Mouse (Mus musculus) urinary bladder, postnatal 36 days (tissue): ENCODE results near the gene Cep170b.

Experiments used
- DNase-seq, 2 experiments: peaks; one replicate each; pipeline ENCODE4 v3.0.0; 2022; ENCODE audit warnings: low spot score in 2 of 2, mixed read lengths in 1 of 2

Cep170b gene

DNA sequence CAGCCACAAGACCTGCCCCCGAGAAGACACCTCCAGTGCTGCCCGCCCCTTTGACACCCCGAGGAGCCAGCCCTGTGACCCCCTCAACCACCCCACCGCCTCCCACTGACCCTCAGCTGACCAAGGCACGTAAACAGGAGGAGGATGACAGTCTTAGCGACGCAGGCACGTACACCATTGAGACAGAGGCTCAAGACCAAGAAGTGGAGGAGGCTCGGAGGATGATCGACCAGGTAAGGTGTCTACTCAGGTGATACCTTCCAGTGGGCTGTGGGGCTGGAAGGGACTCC is 16.3 kb downstream of the Cep170b start:
- no peak for DNase-seq

DNA sequence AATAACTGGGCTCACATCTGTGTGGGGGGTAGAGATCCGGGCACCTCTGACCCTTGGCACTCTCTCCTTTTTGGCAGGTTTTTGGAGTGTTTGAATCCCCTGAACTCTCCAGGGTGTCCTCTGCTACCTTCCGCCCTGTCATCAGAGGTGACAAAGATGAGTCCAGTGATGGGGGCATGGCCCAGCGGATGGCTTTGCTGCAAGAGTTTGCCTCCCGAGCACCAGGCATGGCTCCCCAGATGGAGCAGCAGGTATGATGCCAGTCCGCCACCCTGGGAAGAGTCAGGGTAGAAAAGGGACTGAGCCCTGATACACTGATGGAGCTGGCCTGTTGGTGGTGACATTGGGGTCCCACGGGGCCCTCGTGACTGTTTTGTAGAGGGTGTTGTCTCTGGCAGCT is 16.8 kb downstream of the Cep170b start:
- DNase-seq: no peak

DNA sequence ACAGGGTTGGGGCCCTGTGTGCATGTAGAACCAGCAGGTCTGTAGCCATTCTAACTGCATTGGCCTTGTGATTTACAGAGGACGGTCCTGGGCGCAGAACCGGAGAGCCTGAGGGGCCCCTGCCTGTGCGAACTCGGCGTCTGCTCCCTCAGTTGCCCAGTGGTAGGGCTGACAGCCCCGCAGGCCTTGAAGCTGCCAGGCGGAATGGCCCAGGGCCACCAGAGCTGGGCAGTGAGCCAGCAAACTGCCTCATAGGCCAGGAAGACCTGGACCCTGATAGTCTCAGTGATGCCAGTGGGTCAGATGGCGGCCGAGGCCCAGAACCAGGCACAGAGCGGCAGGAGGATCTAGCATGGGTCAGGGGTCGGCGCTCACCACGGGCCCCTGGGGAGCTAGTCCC is 17.5 kb downstream of the Cep170b start:
- DNase-seq: no peak

DNA sequence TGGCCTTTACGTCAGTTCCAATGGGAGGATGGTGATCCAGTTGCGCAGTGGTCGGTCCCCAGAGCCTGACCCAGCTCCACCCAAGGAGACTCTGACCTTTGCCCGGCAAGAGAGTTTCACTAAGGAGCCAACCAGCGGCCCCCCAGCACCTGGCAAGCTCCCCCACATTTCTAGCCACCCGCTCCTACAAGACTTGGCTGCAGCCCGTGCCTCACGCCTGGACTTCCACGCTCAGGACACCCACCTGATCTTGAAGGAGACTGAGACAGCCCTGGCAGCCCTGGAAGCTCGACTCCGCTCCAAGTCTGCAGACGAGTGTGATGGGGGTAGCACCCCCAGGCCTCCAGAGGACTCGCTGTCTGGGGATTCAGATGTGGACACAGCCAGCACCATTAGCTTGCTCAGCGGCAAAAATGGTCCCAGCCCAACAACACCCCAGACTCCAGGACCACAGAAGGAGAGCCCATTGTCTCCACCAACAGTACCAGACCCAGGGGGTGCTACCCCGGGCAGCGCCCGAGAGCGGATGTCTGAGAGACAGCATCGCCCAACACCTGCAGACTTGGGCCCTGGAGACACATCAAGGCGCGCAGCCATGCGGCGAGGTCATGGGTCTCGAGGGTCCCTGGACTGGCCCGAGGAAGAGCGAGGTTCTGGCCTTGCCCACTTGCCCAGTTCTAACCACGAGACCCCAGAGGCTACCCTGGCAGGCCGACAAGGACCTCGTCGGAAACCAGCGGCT is 18.2 kb downstream of the Cep170b start:
- DNase-seq: no peak

DNA sequence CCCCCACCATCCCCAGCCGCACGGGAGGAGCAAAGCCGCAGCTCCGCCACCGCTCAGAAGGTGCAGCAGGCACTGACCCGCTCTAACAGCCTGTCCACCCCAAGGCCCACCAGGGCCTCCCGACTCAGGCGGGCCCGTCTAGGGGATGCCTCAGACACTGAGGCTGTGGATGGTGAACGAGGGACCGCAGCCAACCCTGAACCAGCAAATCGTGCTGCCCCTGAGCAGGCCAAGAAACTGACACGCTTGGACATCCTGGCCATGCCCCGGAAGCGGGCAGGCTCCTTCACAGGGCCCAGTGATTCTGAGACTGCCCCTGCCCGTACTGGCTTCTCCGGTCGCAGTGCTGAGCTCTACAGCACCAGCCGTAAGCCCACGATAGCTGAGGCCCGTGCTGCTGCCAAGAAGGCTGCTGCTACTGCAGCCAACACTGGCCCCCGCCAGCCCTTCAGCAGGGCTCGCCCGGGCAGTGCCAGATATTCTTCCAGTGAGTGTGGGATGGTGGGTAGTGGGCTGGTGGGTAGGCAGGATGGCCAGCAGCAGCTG is 18.8 kb downstream of the Cep170b start:
- DNase-seq: no peak

DNA sequence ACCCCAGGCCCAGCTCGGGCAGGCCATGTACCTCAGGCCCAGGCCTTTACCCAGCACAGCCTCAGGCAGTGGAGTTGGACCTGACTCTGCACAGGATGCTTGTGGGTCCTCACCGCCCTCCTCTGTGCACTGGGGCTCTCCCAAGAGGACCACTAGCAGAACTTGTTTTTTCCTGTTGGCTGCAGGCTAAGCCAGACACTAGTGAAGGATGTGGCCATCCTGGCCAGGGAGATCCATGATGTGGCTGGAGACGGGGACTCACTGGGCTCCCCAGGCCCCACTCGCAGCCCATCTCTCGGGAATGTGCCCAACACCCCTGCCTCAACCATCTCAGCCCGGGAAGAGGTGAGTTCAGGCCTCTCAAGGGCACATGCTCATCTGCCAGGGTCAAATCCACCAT is 22.5 kb downstream of the Cep170b start:
- no peak for DNase-seq

GRCm38 (mm10) chr12:112743168-112743975 is 23.1 kb downstream of the Cep170b start:
- peak; percentile 73 to 84 for DNase-seq

DNA sequence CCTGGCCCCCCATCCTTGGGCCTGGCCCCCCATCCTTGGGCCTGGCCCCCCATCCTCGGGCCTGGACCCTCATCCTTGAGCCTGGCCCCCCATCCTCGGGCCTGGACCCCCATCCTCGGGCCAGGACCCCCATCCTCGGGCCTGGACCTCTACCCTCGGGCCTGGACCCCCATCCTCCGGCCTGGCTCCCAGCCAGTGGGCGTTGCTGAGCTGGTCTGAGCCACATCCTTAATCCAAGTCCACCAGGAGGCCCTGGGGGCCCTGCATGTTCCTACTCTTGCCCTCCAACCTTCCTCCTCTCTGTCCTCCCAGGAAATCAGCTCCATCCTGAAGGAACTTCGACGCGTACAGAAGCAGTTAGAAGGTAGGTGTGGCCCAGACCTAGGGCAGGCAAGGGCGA is 24.0 kb downstream of the Cep170b start:
- DNase-seq: no peak

DNA sequence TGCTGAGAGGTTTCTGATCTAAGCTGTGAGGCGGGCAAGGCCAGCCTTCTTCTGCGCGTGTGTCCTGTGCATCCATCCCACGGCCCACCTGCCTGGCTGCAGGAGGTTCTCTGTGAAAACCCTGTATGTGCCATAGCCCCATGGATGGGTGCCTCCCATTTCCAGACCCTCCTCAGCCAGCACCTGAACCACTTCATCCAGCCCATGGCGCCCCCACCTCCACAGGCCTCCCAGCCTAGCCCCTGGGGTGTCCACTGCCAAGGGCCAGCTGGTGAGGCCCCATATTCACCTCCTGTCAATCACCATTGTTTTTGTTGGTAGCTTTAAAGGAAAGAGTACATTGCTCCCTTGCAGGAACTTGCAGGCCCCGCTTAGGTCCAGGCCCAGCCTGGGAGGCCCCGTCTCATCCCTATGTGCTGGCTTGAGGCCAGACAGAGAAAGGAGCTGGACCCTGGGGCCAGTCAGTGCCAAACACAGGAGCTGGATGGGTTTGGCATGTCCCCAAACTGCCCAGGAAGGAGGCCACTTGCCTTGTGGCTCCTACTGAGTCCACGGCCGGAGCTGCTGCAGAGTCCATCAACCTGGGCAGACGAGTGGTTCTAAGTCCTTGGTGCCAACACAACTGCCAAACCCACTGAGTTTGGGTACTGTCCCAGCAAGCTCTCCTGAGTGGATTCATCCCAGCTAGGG is 24.8 kb downstream of the Cep170b start:
- no peak for DNase-seq

DNA sequence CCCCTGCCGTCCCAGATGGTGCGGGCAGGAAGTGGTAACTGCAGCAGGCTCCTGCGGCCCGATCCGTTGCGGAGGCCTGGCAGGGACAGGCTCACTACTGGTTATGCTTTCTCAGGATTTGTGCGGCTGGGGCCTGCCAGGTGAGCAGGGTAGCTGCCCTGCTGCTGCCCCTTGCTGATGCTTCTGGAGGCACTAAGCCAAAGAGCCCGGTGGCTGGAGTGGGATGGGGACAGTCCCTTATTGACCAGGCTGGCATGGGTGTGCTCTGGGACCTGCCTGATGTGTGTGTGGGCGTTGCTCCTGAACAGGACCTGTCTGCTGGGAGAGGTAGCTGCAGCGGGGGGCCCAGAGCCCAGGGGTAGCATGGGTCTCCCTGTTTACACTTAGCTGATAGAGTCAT is 25.5 kb downstream of the Cep170b start:
- no peak for DNase-seq

- DNase-seq: no peak
These were observed 26.2 kb downstream of the Cep170b start for GRCm38 (mm10) chr12:112746461-112746807.

DNA sequence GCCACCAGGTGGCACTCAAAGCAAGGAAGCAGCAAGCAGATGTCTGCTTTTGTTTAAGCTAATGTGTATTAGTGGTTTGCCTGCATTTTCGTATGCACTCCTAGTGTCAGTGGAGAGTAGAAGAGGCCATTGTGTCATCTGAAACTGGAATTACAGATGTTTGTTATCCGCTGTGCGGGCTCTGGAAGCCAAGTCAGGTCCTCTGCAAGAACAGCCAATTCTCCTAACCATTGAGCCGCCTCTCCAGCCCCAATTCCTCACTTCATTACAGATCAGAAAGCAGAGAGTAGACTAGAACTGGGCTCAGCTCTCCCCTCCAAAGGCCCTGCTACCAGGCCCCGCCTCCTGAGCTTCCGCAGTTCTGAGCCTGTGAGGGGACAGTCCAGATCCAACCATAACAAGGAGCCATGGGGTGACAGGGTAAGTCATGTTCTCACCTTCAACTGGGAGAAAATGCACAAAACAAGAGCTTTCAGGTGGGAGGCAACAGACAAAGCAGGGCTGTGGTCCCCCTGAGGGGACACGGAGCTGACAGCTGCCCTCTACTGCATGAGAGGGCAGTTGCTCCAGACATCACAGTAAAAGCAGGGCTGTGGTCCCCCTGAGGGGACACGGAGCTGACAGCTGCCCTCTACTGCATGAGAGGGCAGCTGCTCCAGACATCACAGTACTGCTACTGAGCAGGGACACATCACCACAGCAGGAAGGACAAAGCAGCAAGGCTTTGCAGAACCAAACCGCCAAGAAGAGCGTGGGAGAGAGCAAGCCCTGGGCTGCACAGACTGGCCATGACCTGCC is 26.8 kb downstream of the Cep170b start:
- peak in 1 of 2 experiments; percentile 33 for DNase-seq

DNA sequence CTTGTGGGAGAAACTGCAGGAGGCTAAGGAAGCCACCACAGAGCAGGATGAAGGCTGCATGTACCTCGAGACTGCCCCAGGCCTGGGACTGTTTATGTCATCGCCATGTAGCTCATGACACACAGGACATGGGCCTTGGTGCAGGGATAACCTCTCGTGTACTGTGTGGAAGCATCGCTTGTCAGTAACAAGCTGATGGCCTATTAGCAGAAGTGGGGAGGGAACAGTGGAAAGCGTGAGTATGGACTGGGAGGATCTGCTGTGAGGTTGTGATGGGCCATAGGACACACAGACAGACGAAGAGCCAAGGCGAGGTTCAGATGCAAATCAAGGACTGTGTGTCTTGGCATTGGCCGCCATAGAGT is 27.3 kb downstream of the Cep170b start:
- DNase-seq: no peak

GRCm38 (mm10) chr12:112750976-112751375 is 30.7 kb downstream of the Cep170b start:
- DNase-seq: no peak

- no peak for DNase-seq
These were observed 32.1 kb downstream of the Cep170b start for GRCm38 (mm10) chr12:112752399-112752798.

DNA sequence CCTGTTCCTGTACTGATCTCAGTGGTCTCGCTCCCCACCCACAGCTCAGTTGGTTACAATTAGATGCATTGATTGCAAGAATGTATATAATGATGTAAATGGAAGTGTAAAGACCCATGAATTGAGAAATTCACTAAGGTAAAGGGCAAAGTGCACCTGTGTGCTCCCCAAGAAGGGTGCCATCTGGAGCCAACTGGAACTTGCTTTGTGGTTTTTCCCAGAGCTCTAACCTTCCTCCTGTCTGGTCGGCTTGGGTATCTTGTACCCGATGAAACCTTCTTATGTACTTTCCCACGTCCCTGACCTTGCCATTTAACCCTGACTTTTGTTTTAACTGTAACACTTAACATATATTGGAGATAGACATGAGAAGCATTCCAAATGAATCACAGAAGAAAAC is 35.6 kb downstream of the Cep170b start:
- DNase-seq: no peak

DNA sequence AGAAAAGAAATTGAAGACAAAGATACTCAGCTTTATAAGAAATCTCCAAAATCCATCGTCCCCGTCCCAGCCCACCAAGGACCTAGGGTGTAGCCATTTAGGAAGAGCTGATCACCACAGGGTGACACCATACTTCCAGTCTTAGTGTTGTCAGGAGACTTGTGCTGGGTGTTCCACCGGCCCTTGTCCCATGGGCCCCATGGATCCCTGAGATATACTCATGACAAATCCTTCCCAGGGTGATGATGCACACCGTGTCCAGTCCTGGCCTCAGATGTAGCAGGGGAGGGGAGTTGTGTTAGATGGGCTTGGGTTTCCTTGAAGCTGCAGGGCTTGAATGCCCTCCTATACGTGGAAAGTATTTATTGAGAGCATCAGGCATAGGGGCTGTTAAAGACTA is 37.6 kb downstream of the Cep170b start:
- DNase-seq: no peak

DNA sequence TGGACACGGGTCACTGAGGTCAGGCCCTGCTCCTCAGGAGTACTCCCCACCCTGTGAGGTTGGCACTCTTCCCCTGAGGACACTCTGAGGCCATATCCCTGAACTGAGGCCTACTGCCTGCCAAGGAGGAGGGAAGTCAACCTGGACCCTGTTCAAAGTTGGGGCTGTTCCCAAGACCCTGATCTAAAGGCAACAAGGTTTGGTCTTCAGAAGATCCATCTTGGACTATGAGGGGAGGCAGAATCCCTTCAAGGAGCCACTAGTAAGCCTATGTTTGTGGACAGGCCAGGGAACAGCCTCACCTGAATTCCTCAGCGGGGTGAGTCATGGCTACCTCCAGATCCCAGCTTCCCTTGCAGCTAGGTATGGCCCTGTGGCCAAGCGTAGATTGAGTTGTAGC is 39.2 kb downstream of the Cep170b start:
- DNase-seq: no peak

- no peak for DNase-seq
These were observed 40.1 kb downstream of the Cep170b start, which contains the start of gene Pld4 for GRCm38 (mm10) chr12:112760154-112760926. Gene Pld4 (plus strand): TSS chr12:112760655.

GRCm38 (mm10) chr12:112761411-112761810 is 41.2 kb downstream of the Cep170b start:
- DNase-seq: no peak

DNA sequence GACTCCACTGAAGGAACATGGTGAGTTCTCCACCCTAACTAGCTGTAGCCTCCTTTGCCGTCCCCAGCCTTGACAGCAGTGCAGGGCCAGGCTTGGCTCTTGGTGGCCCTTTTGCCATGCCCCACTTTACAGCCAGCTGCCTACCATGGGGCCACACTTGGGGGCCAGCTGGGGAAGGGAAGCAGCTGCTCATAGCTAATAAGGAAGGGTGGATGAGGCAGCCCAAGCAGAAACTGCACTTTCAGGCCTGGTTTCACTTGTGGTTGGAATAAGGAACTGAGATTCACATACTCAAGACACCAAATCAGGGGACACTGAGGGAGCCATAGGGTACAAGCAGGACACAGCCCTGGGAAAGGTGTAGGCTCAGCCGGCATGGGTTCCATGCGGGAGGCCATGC is 41.8 kb downstream of the Cep170b start:
- no peak for DNase-seq
